Mouse (Mus musculus) cerebellum, postnatal 25 days (tissue): ENCODE data around the gene Lig3.

Experiments used
- DNase-seq, 2 experiments: peaks; one replicate each; pipeline ENCODE4 v3.0.0; 2021; ENCODE audit warnings: mixed read lengths in 2 of 2

The Lig3 gene

GRCm38 (mm10) chr11:82780983-82781903 is at the start of gene Lig3:
Lig3 (plus strand) TSS chr11:82781108.
- DNase-seq: peak; percentile 96 to 98

- DNase-seq: no peak
Observed at GRCm38 (mm10) chr11:82734227-82734626, 46.7 kb upstream of the Lig3 start.

- no peak for DNase-seq
Observed at GRCm38 (mm10) chr11:82739006-82739405, 41.9 kb upstream of the Lig3 start.

- peak in 1 of 2 experiments; percentile 24 for DNase-seq
Observed at GRCm38 (mm10) chr11:82746138-82746537, 34.8 kb upstream of the Lig3 start.

DNA sequence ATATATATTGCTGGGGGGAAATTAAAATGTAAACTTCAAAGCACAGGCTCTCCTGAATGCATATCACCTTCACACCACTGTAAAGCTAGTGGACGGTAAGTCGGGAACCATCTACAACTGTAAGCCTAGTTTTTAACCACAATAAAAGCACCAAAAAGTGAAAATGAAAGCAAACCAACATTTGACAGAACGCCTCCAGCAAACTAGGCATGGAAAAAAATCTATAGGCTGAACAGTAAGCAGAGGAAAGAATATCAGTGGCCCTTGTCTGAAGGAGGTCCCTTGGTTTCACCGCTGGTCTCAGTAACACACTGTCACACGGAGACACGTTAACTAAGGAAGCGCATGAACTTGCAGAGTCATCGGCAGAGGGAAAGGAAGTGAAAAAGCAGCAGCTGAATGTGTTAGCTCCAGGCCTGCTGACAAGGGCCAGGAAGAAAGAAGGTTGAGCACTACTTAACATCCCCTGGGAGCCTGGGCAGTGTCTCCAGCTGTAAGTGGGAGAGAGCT is 34.0 kb upstream of the Lig3 start:
- DNase-seq: no peak

DNA sequence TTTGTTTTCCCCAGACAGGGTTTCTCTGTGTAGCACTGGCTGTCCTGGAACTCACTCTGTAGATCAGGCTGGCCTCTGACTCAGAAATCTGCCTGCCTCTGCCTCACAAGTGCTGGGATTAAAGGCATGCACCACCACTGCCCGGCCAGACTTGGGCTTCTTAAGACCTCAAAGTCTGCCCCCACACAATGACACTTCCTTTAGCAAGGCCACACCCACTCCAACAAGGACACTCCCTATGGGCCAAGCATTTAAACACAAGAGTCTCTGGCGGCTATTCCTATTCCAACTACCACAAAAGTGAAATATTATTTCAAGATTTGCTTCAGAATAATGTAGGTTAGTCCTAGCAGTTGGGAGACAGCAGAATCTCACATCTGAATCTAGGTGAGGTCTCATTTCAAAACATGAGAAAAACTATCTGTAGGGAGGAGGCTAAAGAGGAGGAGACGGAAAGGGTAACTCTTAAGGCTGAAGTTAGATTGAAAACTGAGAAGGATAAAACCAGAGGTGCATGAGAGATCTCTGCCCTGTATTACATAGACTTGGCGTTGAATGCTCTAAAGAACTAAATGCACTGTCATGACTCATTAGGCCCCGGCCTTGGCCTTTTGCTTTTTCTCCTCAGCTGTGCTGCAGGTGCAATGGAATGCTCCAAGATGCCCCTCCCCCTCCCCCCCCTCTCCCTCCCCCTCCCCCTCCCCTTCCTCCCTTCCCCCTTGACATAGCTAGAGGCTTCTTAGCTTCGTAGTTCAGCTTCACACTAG is 28.4 kb upstream of the Lig3 start:
- no peak for DNase-seq

DNA sequence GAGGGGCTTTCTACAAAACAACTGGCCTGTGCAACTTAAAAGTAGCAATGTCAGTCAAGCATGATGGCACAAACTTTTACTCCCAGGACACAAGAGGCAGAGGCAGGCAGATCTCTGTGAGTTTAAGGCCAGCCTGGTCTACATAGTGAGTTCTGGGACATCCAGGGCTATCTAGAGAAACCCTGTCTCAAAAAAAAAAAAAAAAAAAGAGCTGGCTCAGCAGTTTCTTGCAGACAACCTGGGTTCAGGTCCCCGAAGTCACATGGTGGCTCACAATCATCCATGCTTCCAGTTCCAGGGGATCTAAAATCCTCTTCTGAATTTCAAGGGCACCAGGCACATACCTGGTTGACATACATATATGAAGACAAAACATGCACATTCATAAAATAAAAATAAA is 25.0 kb upstream of the Lig3 start:
- no peak for DNase-seq

GRCm38 (mm10) chr11:82762286-82762829 is 18.6 kb upstream of the Lig3 start:
- no peak for DNase-seq

DNA sequence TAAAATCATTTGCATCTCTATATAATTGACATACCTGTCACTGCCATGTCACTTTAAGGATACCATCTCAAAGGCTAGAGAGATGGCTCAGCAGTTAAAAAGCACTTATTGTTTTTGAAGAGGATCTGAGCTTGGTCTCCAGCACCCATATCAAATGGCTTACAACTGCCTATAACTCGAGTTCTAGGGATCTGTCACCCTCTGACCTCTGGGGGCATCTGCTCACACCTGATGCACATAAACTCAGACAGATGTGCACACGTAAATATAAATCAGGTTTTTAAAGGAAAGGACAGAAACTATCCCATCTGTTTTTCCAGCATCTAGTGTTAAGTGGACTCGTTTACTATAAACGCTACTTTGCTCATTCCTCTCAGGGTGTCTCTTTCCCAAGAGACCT is 17.6 kb upstream of the Lig3 start:
- DNase-seq: no peak

- peak; percentile 96 to 97 for DNase-seq
Observed at GRCm38 (mm10) chr11:82763742-82764437, 17.0 kb upstream of the Lig3 start, which contains the start of the genes Cct6b and Zfp830. Cct6b (minus strand) TSS chr11:82764321. Zfp830 (plus strand) TSS chr11:82764345.

GRCm38 (mm10) chr11:82764438-82764924 is 16.4 kb upstream of the Lig3 start:
- no peak for DNase-seq

DNA sequence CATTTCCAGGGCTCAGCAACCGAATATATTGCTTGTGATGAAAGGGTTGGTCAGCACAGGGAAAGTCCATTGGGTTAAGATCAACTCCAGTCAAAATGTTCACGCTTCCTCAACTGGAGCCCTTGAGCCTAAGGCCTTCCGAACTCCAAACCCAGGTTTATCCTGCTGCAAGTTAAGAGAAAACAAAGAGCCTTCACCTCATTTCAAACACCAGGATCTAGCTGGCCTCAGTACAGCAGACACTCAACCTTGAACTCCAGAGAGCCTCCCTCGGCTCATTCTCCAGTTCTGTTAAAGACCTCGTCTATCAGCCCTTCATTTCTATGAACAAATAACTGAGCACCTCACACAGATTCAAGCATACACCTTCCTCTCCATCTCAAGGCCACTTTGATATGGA is 774 bp upstream of the Lig3 start:
- DNase-seq: no peak

DNA sequence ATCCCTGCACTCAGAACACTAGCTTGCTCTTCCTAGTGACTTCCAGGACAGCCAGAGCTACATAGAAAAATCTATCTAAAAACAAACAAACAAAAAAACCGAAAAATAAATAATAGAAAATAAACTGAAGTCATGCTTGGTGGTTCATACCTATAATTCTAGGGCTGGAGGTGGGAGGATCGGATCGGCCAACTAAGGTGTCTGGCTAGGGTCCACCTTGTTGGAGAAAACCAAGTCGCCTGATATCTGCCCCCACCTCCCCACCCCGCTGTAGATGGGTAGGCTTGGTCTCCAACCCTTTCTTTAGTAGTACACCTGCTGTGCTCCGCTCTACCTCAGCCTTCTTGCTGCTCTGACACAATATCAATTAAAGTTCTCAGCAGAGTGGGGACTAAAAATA is 1.3 kb downstream of the Lig3 start:
- DNase-seq: no peak

- no peak for DNase-seq
Observed at GRCm38 (mm10) chr11:82783453-82783852, 2.5 kb downstream of the Lig3 start.

GRCm38 (mm10) chr11:82806656-82807055 is 25.7 kb downstream of the Lig3 start:
- DNase-seq: no peak

GRCm38 (mm10) chr11:82807370-82807769 is 26.5 kb downstream of the Lig3 start:
- DNase-seq: no peak

DNA sequence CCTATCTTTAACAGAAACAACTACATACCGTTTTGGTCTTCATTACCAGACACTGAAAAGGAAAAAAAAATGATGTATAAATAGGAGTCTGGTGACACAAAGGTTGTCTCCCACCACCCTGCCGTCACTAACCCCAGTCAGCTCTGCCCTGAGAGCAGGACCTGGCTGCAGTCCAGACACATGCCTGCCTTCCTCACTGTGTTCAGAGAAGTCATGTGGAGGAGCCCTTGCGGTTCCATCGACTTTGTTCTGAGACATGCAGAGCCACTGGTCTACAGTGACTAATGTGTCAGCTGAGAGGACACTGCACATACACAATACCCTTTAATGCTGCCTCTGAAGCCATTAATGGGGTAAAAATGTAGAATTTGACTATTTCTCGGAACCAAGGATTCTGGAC is 27.6 kb downstream of the Lig3 start:
- peak in 1 of 2 experiments; percentile 23 for DNase-seq

DNA sequence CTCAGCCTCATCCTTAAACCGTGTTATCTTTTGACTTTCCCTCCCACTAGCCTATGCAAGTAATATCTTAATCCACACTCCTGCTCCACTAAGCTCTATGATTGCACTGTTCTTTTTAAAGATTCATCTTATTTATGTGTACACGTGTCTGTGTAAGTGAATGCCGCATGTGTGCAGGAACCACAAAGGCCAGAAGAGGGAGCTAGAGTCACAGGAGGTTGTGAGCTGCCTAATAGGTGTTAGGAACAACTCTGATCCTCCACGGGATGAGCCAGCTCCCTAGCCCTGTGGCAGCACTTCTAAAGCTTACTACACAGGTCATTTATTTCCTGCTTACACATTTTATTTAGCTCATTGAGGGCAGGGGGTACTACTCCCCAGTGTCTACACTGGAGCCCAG is 38.4 kb downstream of the Lig3 start:
- DNase-seq: peak in 1 of 2 experiments; percentile 26

- DNase-seq: no peak
Observed at GRCm38 (mm10) chr11:82820788-82821456, 40.0 kb downstream of the Lig3 start.

DNA sequence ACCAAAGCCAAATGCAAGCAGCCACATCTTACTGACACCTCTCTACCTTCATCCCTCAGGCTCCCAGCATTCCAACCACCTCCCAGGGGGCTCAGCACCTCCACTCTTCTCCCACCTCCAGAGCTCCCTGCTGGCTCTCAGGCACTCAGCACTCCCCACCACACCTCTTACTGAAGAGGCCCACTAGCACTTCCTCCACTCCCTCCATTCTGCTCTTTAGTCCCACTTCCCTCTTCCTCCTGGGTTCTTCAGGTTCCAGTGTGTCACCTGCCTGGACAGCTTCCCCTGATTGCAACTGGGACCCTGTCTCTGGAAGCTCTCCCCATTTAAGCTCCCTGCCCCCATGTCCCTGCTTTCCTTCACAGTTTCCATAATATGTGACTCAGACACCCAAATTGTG is 45.9 kb downstream of the Lig3 start:
- DNase-seq: no peak

GRCm38 (mm10) chr11:82831008-82831893 is 50.3 kb downstream of the Lig3 start:
- no peak for DNase-seq
